Mouse (Mus musculus) forebrain, embryonic 13.5 days (tissue): ENCODE measurements around the gene Ptrhd1. TPM values are rescaled to one million over a fixed set of nuclear protein-coding genes. Genes with fewer than 3 reads are reported as not detected.
A peak's percentile ranks its signal among the peaks of the same experiment; 100 is the strongest.

Experiments used
- ATAC-seq: fragments of 200-750 bp; cut with Nextera tagmentation; 2 replicates; pipeline ENCODE4 v1.8.0; 2017
- H3K27ac ChIP-seq: fragments of 300-500 bp; sonication (generic); 2 replicates; pipeline ENCODE4 v1.5.1; 2015; ENCODE audit warnings: inconsistent platforms, mild to moderate bottlenecking, moderate library complexity
- H3K27me3 ChIP-seq: fragments of 300-500 bp; sonication (generic); 2 replicates; pipeline ENCODE4 v1.6.1; 2015; ENCODE audit warnings: mild to moderate bottlenecking, inconsistent platforms
- H3K36me3 ChIP-seq: fragments of 300-500 bp; sonication (generic); 2 replicates; pipeline ENCODE4 v1.6.1; 2015; ENCODE audit warnings: mild to moderate bottlenecking, inconsistent platforms; ENCODE audit not compliant: poor library complexity, severe bottlenecking
- H3K4me1 ChIP-seq: fragments of 300-500 bp; sonication (generic); 2 replicates; pipeline ENCODE4 v1.6.1; 2015; ENCODE audit warnings: inconsistent platforms
- H3K4me2 ChIP-seq: fragments of 300-500 bp; sonication (generic); 2 replicates; pipeline ENCODE4 v1.6.1; 2015; ENCODE audit warnings: inconsistent platforms, mild to moderate bottlenecking, moderate library complexity
- H3K4me3 ChIP-seq: fragments of 300-500 bp; sonication (generic); 2 replicates; pipeline ENCODE4 v1.5.1; 2015; ENCODE audit warnings: mild to moderate bottlenecking, inconsistent platforms
- H3K9ac ChIP-seq: fragments of 300-500 bp; sonication (generic); 2 replicates; pipeline ENCODE4 v1.6.1; 2015; ENCODE audit warnings: mild to moderate bottlenecking, inconsistent platforms
- H3K9me3 ChIP-seq: fragments of 300-500 bp; sonication (generic); replicated peaks from 2 replicates; pipeline ENCODE4 v1.6.1; 2016; ENCODE audit warnings: inconsistent platforms
- WGBS: fragments of 180-500 bp; shearing (Covaris S2); methylation state at CpG from one replicate; pipeline ENCODE4 v1.1.7; 2015; 5-methylcytosine and 5-hydroxymethylcytosine counted together
- polyA plus RNA-seq: library from polyadenylated mRNA; unstranded; fragments of >200 nt; fragmentation: Nextera tagmentation; extraction: Ambion mirVana; gene quantifications from 2 replicates; pipeline ENCODE4 v1.2.1, GENCODE M21; 2015

Gene Ptrhd1
- 5.1 and 5.7 TPM in 2 replicates for polyA plus RNA-seq

DNA sequence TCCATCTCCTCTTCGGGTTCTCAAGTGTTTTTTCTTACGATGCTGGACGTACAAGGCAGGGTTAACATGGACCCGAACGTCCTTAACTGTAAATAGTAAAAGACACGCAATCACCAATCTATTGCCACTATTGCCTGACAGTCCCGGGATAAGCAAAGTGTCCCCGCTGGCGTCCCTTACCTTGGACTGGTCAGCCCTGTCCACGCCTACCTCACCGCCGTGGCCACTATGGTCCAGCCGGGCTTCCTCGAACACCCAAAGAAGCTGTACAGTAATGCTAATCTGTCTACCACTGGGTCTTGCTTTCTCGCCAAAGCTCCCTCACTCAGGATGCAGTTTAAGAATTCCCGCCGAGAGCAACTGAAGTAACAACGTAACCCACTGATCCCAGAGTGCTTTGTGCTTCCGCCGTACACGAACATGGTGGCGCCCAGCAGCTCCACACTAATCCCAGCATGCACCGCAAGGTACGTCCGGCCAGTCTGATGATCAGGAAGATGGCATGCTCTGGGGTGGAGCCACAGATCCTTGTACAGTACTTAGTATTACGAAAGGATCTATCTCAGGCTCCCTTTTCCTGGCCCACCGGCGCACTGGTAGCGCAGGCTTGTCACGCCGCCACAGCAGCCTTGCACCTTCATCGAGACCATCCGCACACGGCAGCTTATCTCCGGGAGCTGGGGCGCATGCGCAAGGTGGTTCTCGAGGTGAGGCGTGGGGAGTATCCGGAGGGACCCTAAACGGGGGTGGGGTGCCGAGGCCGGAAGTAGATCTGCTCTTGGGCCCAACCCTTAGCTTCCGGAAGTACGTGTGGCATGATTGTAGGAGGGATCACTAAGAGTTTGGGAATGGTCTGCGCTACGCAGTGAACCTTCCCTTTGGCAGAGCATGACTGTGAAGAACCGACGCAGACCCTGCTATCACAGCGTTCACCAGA lies at the start of gene Ptrhd1, which contains the start of gene Cenpo:
Gene Ptrhd1, plus strand, starts transcription at position 456 of the 937 bp plus-strand sequence.
Gene Cenpo, minus strand, starts transcription at position 723 of the 937 bp plus-strand sequence.
- Histone ChIP-seq H3K4me1 (peaks cover 20% of the 10 kb centered on the region), H3K4me3 (peak within 1 kb of the TSS; percentile 73), H3K27ac (peak within 1 kb of the TSS; percentile 95), H3K9me3 (no peaks in the 10 kb centered on the region), H3K27me3 (no peaks in the 10 kb centered on the region), H3K4me2 (peak within 1 kb of the TSS; percentile 74), H3K9ac (peak within 1 kb of the TSS; percentile 74), H3K36me3 (peaks cover 24% of the 10 kb centered on the region)
- ATAC-seq: peak; percentile 99
- WGBS: under 1% methylated on average over 50 of the region's 50 CpGs

- no peak for ATAC-seq
- H3K9ac ChIP-seq: no peak overlapping the region
- WGBS: 75% methylated on average over 2 of the region's 2 CpGs
Observed at GRCm38 (mm10) chr12:4184648-4185047, 49.2 kb upstream of the Ptrhd1 start.

GRCm38 (mm10) chr12:4188171-4189059 lies 45.4 kb upstream of the Ptrhd1 start:
- no peak overlapping the region for H3K4me2 ChIP-seq
- no peaks in the 10 kb centered on the region for H3K9me3 ChIP-seq
- ATAC-seq: peak; percentile 79
- peaks cover 2% of the 10 kb centered on the region; the same call in 1 of the 2 replicates for H3K36me3 ChIP-seq
- H3K9ac ChIP-seq: no peak overlapping the region
- no peak overlapping the region for H3K4me3 ChIP-seq
- peaks cover 11% of the 10 kb centered on the region for H3K4me1 ChIP-seq
- WGBS: 31% methylated on average over 13 of the region's 14 CpGs
- H3K27me3 ChIP-seq: no peaks in the 10 kb centered on the region
- H3K27ac ChIP-seq: peak overlapping the region; percentile 53; the same call in 1 of the 2 replicates

More at GRCm38 (mm10) chr12:4184648-4185047, 49.2 kb upstream of the Ptrhd1 start:
- Histone ChIP-seq H3K27me3 (no peaks in the 10 kb centered on the region), H3K9me3 (no peaks in the 10 kb centered on the region), H3K4me1 (peaks cover 11% of the 10 kb centered on the region), H3K36me3 (peaks cover 2% of the 10 kb centered on the region; the same call in 1 of the 2 replicates), H3K4me2 (no peak overlapping the region), H3K4me3 (no peak overlapping the region), H3K27ac (no peak overlapping the region)

GRCm38 (mm10) chr12:4189060-4189447 lies 44.8 kb upstream of the Ptrhd1 start:
- no peak overlapping the region for H3K9ac ChIP-seq

DNA sequence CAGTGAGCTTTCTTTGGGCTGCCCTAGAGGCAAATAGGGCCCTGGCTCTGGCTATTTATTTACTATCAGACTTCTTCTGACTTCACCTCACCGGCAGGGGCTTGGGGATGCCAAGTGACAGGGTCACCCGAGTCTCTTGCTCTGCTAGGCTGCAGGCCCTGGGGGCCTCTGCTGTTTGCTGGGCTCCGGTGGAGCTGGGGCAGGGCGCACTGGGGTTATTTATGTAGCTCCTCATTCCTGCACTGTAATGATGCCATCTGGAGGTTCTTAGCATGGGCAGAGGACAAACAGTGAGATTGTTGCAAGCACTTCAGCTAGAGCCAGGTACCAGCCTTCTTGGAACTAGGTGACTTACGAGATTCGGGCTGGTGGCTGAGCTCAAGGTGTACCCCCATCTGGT lies 41.3 kb upstream of the Ptrhd1 start:
- Histone ChIP-seq H3K9me3 (no peaks in the 10 kb centered on the region), H3K9ac (no peak overlapping the region), H3K27ac (no peak overlapping the region), H3K4me2 (no peak overlapping the region), H3K27me3 (no peaks in the 10 kb centered on the region), H3K4me1 (peaks cover 11% of the 10 kb centered on the region), H3K4me3 (no peak overlapping the region), H3K36me3 (peaks cover 5% of the 10 kb centered on the region; the same call in 1 of the 2 replicates)
- no peak for ATAC-seq
- WGBS: 85% methylated on average over 6 of the region's 6 CpGs

More at GRCm38 (mm10) chr12:4189060-4189447, 44.8 kb upstream of the Ptrhd1 start:
- H3K27ac ChIP-seq: no peak overlapping the region
- no peaks in the 10 kb centered on the region for H3K9me3 ChIP-seq
- H3K4me3 ChIP-seq: no peak overlapping the region
- H3K36me3 ChIP-seq: peaks cover 2% of the 10 kb centered on the region; the same call in 1 of the 2 replicates
- H3K4me2 ChIP-seq: no peak overlapping the region
- no peak for ATAC-seq
- no peaks in the 10 kb centered on the region for H3K27me3 ChIP-seq
- H3K4me1 ChIP-seq: peaks cover 11% of the 10 kb centered on the region
- 31% methylated on average over 5 of the region's 5 CpGs for WGBS

- ATAC-seq: no peak
- Histone ChIP-seq H3K4me2 (no peak overlapping the region), H3K36me3 (peaks cover 9% of the 10 kb centered on the region), H3K9ac (no peak overlapping the region), H3K27me3 (no peaks in the 10 kb centered on the region), H3K4me3 (no peak overlapping the region), H3K4me1 (peaks cover 9% of the 10 kb centered on the region), H3K27ac (no peak overlapping the region), H3K9me3 (no peaks in the 10 kb centered on the region)
- WGBS: 73% methylated on average over 10 of the region's 10 CpGs
Observed at GRCm38 (mm10) chr12:4193025-4193740, 40.6 kb upstream of the Ptrhd1 start.

DNA sequence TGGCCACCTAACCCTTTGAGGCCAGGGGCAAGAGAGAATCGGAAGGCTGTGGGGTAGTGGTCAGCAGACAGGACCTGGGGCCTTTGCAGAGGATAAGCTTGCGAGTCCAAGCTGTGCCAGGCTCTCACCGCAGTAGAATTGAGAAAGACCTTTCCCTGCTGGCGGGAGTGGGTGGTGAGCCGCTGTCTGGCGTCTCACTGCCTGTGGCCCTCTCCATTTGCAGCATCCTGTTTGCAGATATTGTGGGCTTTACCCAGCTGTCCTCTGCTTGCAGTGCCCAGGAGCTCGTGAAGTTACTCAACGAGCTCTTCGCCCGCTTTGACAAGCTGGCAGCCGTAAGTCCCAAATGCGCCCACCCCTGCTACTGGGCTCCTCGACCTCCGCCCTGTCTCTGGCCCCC lies 39.2 kb upstream of the Ptrhd1 start:
- no peaks in the 10 kb centered on the region for H3K9me3 ChIP-seq
- no peak for ATAC-seq
- WGBS: 91% methylated on average over 14 of the region's 14 CpGs

GRCm38 (mm10) chr12:4198702-4199101 lies 35.1 kb upstream of the Ptrhd1 start:
- ATAC-seq: no peak
- H3K9ac ChIP-seq: no peak overlapping the region
- no peaks in the 10 kb centered on the region for H3K4me1 ChIP-seq
- no peaks in the 10 kb centered on the region for H3K9me3 ChIP-seq
- no peaks in the 10 kb centered on the region for H3K27me3 ChIP-seq
- 93% methylated on average over 4 of the region's 4 CpGs for WGBS
- H3K4me3 ChIP-seq: no peak overlapping the region
- peaks cover 43% of the 10 kb centered on the region for H3K36me3 ChIP-seq
- H3K27ac ChIP-seq: no peak overlapping the region
- no peak overlapping the region for H3K4me2 ChIP-seq

More for the DNA sequence above, 39.2 kb upstream of the Ptrhd1 start:
- H3K4me1 ChIP-seq: no peaks in the 10 kb centered on the region
- peaks cover 21% of the 10 kb centered on the region for H3K36me3 ChIP-seq
- no peak overlapping the region for H3K27ac ChIP-seq
- H3K9ac ChIP-seq: no peak overlapping the region
- H3K4me2 ChIP-seq: no peak overlapping the region
- H3K27me3 ChIP-seq: no peaks in the 10 kb centered on the region
- no peak overlapping the region for H3K4me3 ChIP-seq

- Histone ChIP-seq H3K4me3 (no peak overlapping the region), H3K9me3 (no peaks in the 10 kb centered on the region), H3K27me3 (no peaks in the 10 kb centered on the region), H3K4me1 (no peaks in the 10 kb centered on the region), H3K9ac (no peak overlapping the region), H3K4me2 (no peak overlapping the region), H3K27ac (no peak overlapping the region), H3K36me3 (peaks cover 47% of the 10 kb centered on the region)
- no peak for ATAC-seq
- WGBS: 96% methylated on average over 11 of the region's 11 CpGs
Observed at GRCm38 (mm10) chr12:4199271-4199670, 34.6 kb upstream of the Ptrhd1 start.

GRCm38 (mm10) chr12:4201454-4202200 lies 32.2 kb upstream of the Ptrhd1 start:
- ATAC-seq: no peak
- H3K27ac ChIP-seq: no peak overlapping the region
- no peaks in the 10 kb centered on the region for H3K9me3 ChIP-seq
- no peaks in the 10 kb centered on the region for H3K4me1 ChIP-seq
- WGBS: 87% methylated on average over 13 of the region's 13 CpGs
- peaks cover 65% of the 10 kb centered on the region for H3K36me3 ChIP-seq
- H3K4me2 ChIP-seq: no peak overlapping the region
- no peak overlapping the region for H3K4me3 ChIP-seq
- no peak overlapping the region for H3K9ac ChIP-seq
- H3K27me3 ChIP-seq: no peaks in the 10 kb centered on the region

GRCm38 (mm10) chr12:4202206-4202605 lies 31.6 kb upstream of the Ptrhd1 start:
- no peak overlapping the region for H3K4me2 ChIP-seq
- H3K4me3 ChIP-seq: no peak overlapping the region
- H3K9ac ChIP-seq: no peak overlapping the region
- no peak overlapping the region for H3K27ac ChIP-seq
- H3K4me1 ChIP-seq: no peaks in the 10 kb centered on the region
- H3K27me3 ChIP-seq: no peaks in the 10 kb centered on the region
- no peaks in the 10 kb centered on the region for H3K9me3 ChIP-seq
- peaks cover 68% of the 10 kb centered on the region for H3K36me3 ChIP-seq
- no peak for ATAC-seq
- 90% methylated on average over 4 of the region's 4 CpGs for WGBS
